Mouse (Mus musculus) CH12.LX (cell line): ENCODE measurements around the gene Nlrp1a. TPM values are rescaled to one million over a fixed set of nuclear protein-coding genes. Genes with fewer than 3 reads are reported as not detected.

Experiments
- DNase-seq: peaks from one replicate; pipeline ENCODE4 v3.0.0-alpha.2; 2013; ENCODE audit errors: extremely low read depth
- H3K27ac ChIP-seq: 2 replicates; pipeline ENCODE4 v1.5.1; 2012; ENCODE audit warnings: low read depth, mild to moderate bottlenecking, control low read depth, moderate library complexity; ENCODE audit not compliant: insufficient read depth
- H3K27me3 ChIP-seq: replicated peaks from 2 replicates; pipeline ENCODE3; 2012; ENCODE audit warnings: inconsistent platforms
- H3K36me3 ChIP-seq, 2 experiments: replicated peaks in 1 of 2; 2 replicates each; pipeline versions ENCODE3 to v1.6.1; 2012; ENCODE audit warnings: inconsistent platforms in 1 of 2, low read length in 1 of 2, mild to moderate bottlenecking in 1 of 2, mixed read lengths in 1 of 2, moderate library complexity in 1 of 2; ENCODE audit not compliant: control insufficient read depth in 1 of 2, insufficient read depth in 1 of 2
- H3K4me1 ChIP-seq, 2 experiments: 2 replicates each; pipeline ENCODE4 v1.6.1; 2012; ENCODE audit warnings: inconsistent platforms in 1 of 2, moderate library complexity in 1 of 2; ENCODE audit not compliant: insufficient read depth in 2 of 2, control insufficient read depth in 1 of 2
- H3K4me2 ChIP-seq: 2 replicates; pipeline ENCODE4 v1.6.1; 2012; ENCODE audit warnings: low read depth, mild to moderate bottlenecking, control low read depth; ENCODE audit not compliant: poor library complexity, insufficient read depth, severe bottlenecking
- H3K4me3 ChIP-seq, 3 experiments: fragments of 150-350 bp in 1 of 3; sonication (generic) in 1 of 3; replicated peaks in 1 of 3; 2 replicates each; pipeline versions ENCODE3 to v1.5.1; 2011 to 2012; ENCODE audit warnings: low read depth in 2 of 3, low read length in 2 of 3, mild to moderate bottlenecking in 2 of 3, moderate library complexity in 2 of 3, control low read depth in 1 of 3, improper control_type of control experiment in 1 of 3, inconsistent platforms in 1 of 3, mixed read lengths in 1 of 3; ENCODE audit not compliant: poor library complexity in 1 of 3
- H3K79me2 ChIP-seq: replicated peaks from 2 replicates; pipeline ENCODE4 v1.6.1; 2012; ENCODE audit warnings: mild to moderate bottlenecking, moderate library complexity; ENCODE audit not compliant: control insufficient read depth, poor library complexity, insufficient read depth, severe bottlenecking; ENCODE audit errors: extremely low read depth
- H3K9ac ChIP-seq: 2 replicates; pipeline ENCODE4 v1.6.1; 2012; ENCODE audit warnings: low read depth, mild to moderate bottlenecking, control low read depth, moderate library complexity; ENCODE audit not compliant: insufficient read depth
- H3K9me3 ChIP-seq: replicated peaks from 2 replicates; pipeline ENCODE3; 2012; ENCODE audit warnings: low read length, inconsistent platforms, mixed read lengths
- BHLHE40 ChIP-seq: IDR thresholded peaks from 2 replicates; pipeline ENCODE4 v1.6.1; 2011; ENCODE audit warnings: mild to moderate bottlenecking, low read depth, low read length, improper control_type of control experiment
- CTCF ChIP-seq, 2 experiments: IDR thresholded peaks in 1 of 2; conservative IDR thresholded peaks in 1 of 2; 2 replicates each; pipeline ENCODE4 v1.5.1; 2011 to 2012; ENCODE audit warnings: low read depth in 2 of 2, low read length in 2 of 2, improper control_type of control experiment in 1 of 2, inconsistent platforms in 1 of 2, mild to moderate bottlenecking in 1 of 2, moderate library complexity in 1 of 2
- E2F4 ChIP-seq: IDR thresholded peaks from 2 replicates; pipeline ENCODE4 v1.6.1; 2011; ENCODE audit warnings: low read depth, low read length, improper control_type of control experiment; ENCODE audit not compliant: insufficient replicate concordance
- EP300 ChIP-seq: IDR thresholded peaks from 2 replicates; pipeline ENCODE4 v1.6.1; 2011; ENCODE audit warnings: low read length, improper control_type of control experiment
- ETS1 ChIP-seq: conservative IDR thresholded peaks from 2 replicates; pipeline ENCODE4 v1.6.1; 2012; ENCODE audit warnings: low read depth, mild to moderate bottlenecking, inconsistent platforms, low read length, improper control_type of control experiment, moderate library complexity
- IRF4 ChIP-seq: IDR thresholded peaks from 2 replicates; pipeline ENCODE4 v1.6.1; 2014; ENCODE audit warnings: low read depth, mild to moderate bottlenecking, inconsistent platforms, low read length, improper control_type of control experiment
- JUN ChIP-seq: IDR thresholded peaks from 2 replicates; pipeline ENCODE4 v1.6.1; 2011; ENCODE audit warnings: low read depth, mild to moderate bottlenecking, low read length, improper control_type of control experiment, moderate library complexity; ENCODE audit not compliant: insufficient read depth
- KAT2A ChIP-seq: IDR thresholded peaks from 2 replicates; pipeline ENCODE4 v1.6.1; 2012; ENCODE audit warnings: low read length, improper control_type of control experiment, inconsistent platforms; ENCODE audit not compliant: insufficient replicate concordance
- MAX ChIP-seq: IDR thresholded peaks from 2 replicates; pipeline ENCODE4 v1.6.1; 2011; ENCODE audit warnings: low read length, improper control_type of control experiment
- MYC ChIP-seq: IDR thresholded peaks from 2 replicates; pipeline ENCODE4 v1.6.1; 2011; ENCODE audit warnings: low read depth, mild to moderate bottlenecking, improper control_type of control experiment, low read length
- NELFE ChIP-seq: IDR thresholded peaks from 2 replicates; pipeline ENCODE4 v1.6.1; 2011; ENCODE audit warnings: low read depth, low read length, improper control_type of control experiment
- PAX5 ChIP-seq: IDR thresholded peaks from 2 replicates; pipeline ENCODE4 v1.6.1; 2012; ENCODE audit warnings: low read length, inconsistent platforms, mixed read lengths
- POLR2A ChIP-seq: IDR thresholded peaks from 2 replicates; pipeline ENCODE4 v1.6.1; 2011; ENCODE audit warnings: low read depth, mild to moderate bottlenecking, improper control_type of control experiment, low read length
- POLR2AphosphoS2 ChIP-seq: IDR thresholded peaks from 2 replicates; pipeline ENCODE4 v1.6.1; 2011; ENCODE audit warnings: low read depth, low read length, improper control_type of control experiment
- RCOR1 ChIP-seq: conservative IDR thresholded peaks from 2 replicates; pipeline ENCODE4 v1.6.1; 2012; ENCODE audit warnings: low read depth, mild to moderate bottlenecking, inconsistent platforms, low read length, improper control_type of control experiment
- TCF12 ChIP-seq: IDR thresholded peaks from 2 replicates; pipeline ENCODE4 v1.6.1; 2014; ENCODE audit warnings: low read depth, mild to moderate bottlenecking, inconsistent platforms, low read length, improper control_type of control experiment
- USF2 ChIP-seq: conservative IDR thresholded peaks from 2 replicates; pipeline ENCODE4 v1.6.1; 2011; ENCODE audit warnings: low read depth, low read length, improper control_type of control experiment
- ZC3H11A ChIP-seq: IDR thresholded peaks from 2 replicates; pipeline ENCODE4 v1.6.1; 2012; ENCODE audit warnings: low read depth, mild to moderate bottlenecking, inconsistent platforms, low read length, improper control_type of control experiment
- ZMIZ1 ChIP-seq: IDR thresholded peaks from 2 replicates; pipeline ENCODE4 v1.6.1; 2012; ENCODE audit warnings: low read depth, mild to moderate bottlenecking, inconsistent platforms, low read length, improper control_type of control experiment
- dilution Hi-C: fragments of 300-500 bp; cut with MboI; formaldehyde crosslinking; loops from 2 replicates; pipeline ENCODE4 v1.14.3; 2020; ENCODE audit warnings: low sequenced_read_pairs; ENCODE audit not compliant: extremely low pct_unique_long_range_greater_than_20kb, extremely low pct_ligation_motif_present
- in situ Hi-C: fragments of 300-500 bp; cut with MboI; formaldehyde crosslinking; loops from 3 replicates; pipeline ENCODE4 v1.14.3; 2019; ENCODE audit warnings: low sequenced_read_pairs, low pct_ligation_motif_present, low pct_unique_long_range_greater_than_20kb, mixed read lengths
- polyA plus RNA-seq: library from polyadenylated mRNA; unstranded; fragments of >175 nt; gene quantifications from 2 replicates; pipeline ENCODE4 v1.2.1, GENCODE M21; 2012; ENCODE audit warnings: low read depth; ENCODE audit not compliant: insufficient read length
- total RNA-seq, 2 experiments: library from RNA; depleted of rRNA; stranded (reverse); fragments of 300-350 nt in 1 of 2; fragments of >200 nt in 1 of 2; gene quantifications; 2 replicates each; pipeline ENCODE4 v1.2.3; 2012 to 2014

The Nlrp1a gene
- total and polyA plus RNA-seq, 3 experiments: 0.34 to 2.6 (median 1.5) TPM

DNA sequence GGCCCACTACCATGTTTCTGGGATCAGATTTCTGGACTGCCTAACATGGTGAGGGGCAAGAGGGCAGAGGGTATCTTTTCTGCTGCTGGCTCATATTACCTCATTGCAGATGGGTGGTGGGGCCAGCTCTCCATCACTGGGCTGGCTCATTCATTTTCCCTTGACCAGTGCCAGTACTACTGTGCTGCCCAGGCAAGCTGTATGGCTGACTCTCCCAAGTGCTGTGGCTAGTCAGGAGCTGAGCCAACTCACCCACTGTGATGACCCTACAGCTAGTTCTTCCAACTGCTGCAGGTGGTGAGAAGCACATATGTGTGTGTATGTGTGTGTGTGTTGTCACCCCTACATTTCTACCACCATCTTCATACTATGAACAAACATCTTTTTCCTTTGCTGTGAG lies 40.6 kb downstream of the Nlrp1a start:
- peaks cover 0 to 20% of the 10 kb centered on the region in 2 experiments; a peak in 2 of 4 replicates for H3K4me1 ChIP-seq
- H3K4me3 ChIP-seq: no peak overlapping the region
- H3K27me3 ChIP-seq: no peaks in the 10 kb centered on the region
- H3K9me3 ChIP-seq: no peaks in the 10 kb centered on the region
- no peak overlapping the region for H3K9ac ChIP-seq
- H3K27ac ChIP-seq: no peak overlapping the region
- no peak for TF ChIP-seq BHLHE40
- TF ChIP-seq POLR2A: no peak
- TF ChIP-seq TCF12: no peak
- no peak for TF ChIP-seq PAX5
- TF ChIP-seq JUN: no peak
- no peak for TF ChIP-seq ZC3H11A
- TF ChIP-seq POLR2AphosphoS2: no peak
- TF ChIP-seq ZMIZ1: no peak
- no peak for TF ChIP-seq ETS1
- H3K36me3 ChIP-seq: peaks cover 0 to 3% of the 10 kb centered on the region in 2 experiments
- H3K79me2 ChIP-seq: no peaks in the 10 kb centered on the region
- no peak for DNase-seq
- in situ Hi-C loops (no loop called here), dilution Hi-C loops (no loop called here)
- H3K4me2 ChIP-seq: no peak overlapping the region

- Histone ChIP-seq H3K27me3 (no peaks in the 10 kb centered on the region), H3K9me3 (peaks cover 1% of the 10 kb centered on the region), H3K27ac (no peak overlapping the region), H3K4me3 (no peak overlapping the region), H3K9ac (no peak overlapping the region), H3K79me2 (no peaks in the 10 kb centered on the region), H3K4me1 (no peaks in the 10 kb centered on the region), H3K4me2 (no peak overlapping the region), H3K36me3 (no peaks in the 10 kb centered on the region)
- TF ChIP-seq ZMIZ1 (no peak), ZC3H11A (no peak), USF2 (no peak), KAT2A (no peak), E2F4 (no peak), ETS1 (no peak), MYC (no peak), RCOR1 (no peak), MAX (no peak), NELFE (no peak), CTCF (conservative IDR thresholded peaks at IDR 0.05 in 1 of 2, IDR thresholded peaks at IDR 0.05 in 1 of 2; ENCODE audit: low read depth in 2 of 2, low read length in 2 of 2) (no peak), POLR2AphosphoS2 (no peak), EP300 (no peak), IRF4 (no peak)
- dilution Hi-C loops (no loop called here), in situ Hi-C loops (no loop called here)
- DNase-seq: no peak
Measured at GRCm38 (mm10) chr11:71076342-71076741, 68.2 kb downstream of the Nlrp1a start.
